Mouse (Mus musculus) kidney, postnatal 0 days (tissue): ENCODE data around the gene Hecw2. TPM values are rescaled to one million over a fixed set of nuclear protein-coding genes. Genes with fewer than 3 reads are reported as not detected.

ENCODE experiments used
- ATAC-seq: fragments of 200-750 bp; cut with Nextera tagmentation; replicated peaks from 2 replicates; pipeline ENCODE4 v1.8.0; 2017; ENCODE audit warnings: low read depth, moderate number of reproducible peaks, moderate TSS enrichment, moderate library complexity; ENCODE audit not compliant: low FRiP score
- DNase-seq: peaks from one replicate; pipeline ENCODE4 v3.0.0-alpha.2; 2016; ENCODE audit warnings: low spot score
- H3K27ac ChIP-seq: fragments of 300-500 bp; sonication (generic); 2 replicates; pipeline ENCODE4 v1.5.1; 2014; ENCODE audit warnings: mild to moderate bottlenecking
- H3K27me3 ChIP-seq: fragments of 300-500 bp; sonication (generic); 2 replicates; pipeline ENCODE4 v1.6.1; 2014; ENCODE audit warnings: low read length, mixed read lengths; ENCODE audit not compliant: insufficient read depth
- H3K36me3 ChIP-seq: fragments of 300-500 bp; sonication (generic); 2 replicates; pipeline ENCODE4 v1.6.1; 2014; ENCODE audit warnings: low read length, mixed read lengths; ENCODE audit not compliant: insufficient read depth
- H3K4me1 ChIP-seq: fragments of 300-500 bp; sonication (generic); replicated peaks from 2 replicates; pipeline ENCODE4 v1.6.1; 2014; ENCODE audit warnings: antibody characterized with exemption, low read length, mixed read lengths; ENCODE audit not compliant: insufficient read depth
- H3K4me2 ChIP-seq: fragments of 300-500 bp; sonication (generic); 2 replicates; pipeline ENCODE4 v1.6.1; 2014; ENCODE audit warnings: mild to moderate bottlenecking, low read length, moderate library complexity, mixed read lengths
- H3K4me3 ChIP-seq: fragments of 300-500 bp; sonication (generic); replicated peaks from 2 replicates; pipeline ENCODE4 v1.5.1; 2014; ENCODE audit warnings: low read depth, low read length
- H3K9ac ChIP-seq: fragments of 300-500 bp; sonication (generic); 2 replicates; pipeline ENCODE4 v1.6.1; 2014; ENCODE audit warnings: low read depth, low read length
- H3K9me3 ChIP-seq: fragments of 300-500 bp; sonication (generic); replicated peaks from 2 replicates; pipeline ENCODE4 v1.6.1; 2016; ENCODE audit warnings: low read length, inconsistent platforms, mixed read lengths
- CTCF ChIP-seq: IDR thresholded peaks from 2 replicates; pipeline ENCODE4 v1.5.1; 2016; ENCODE audit warnings: antibody characterized with exemption, low read depth, mild to moderate bottlenecking, moderate library complexity
- WGBS: fragments of 180-500 bp; shearing (Covaris S2); extraction: QIAGEN DNeasy Blood & Tissue Kit; methylation state at CpG from one replicate; pipeline ENCODE4 v1.1.7; 2014; 5-methylcytosine and 5-hydroxymethylcytosine counted together
- polyA plus RNA-seq: library from polyadenylated mRNA; unstranded; fragments of >200 nt; fragmentation: Nextera tagmentation; extraction: Ambion mirVana; gene quantifications from 2 replicates; pipeline ENCODE4 v1.2.1, GENCODE M21; 2015

The Hecw2 gene
- polyA plus RNA-seq, 1 experiment from 2014 or later: 2.5 TPM

GRCm38 (mm10) chr1:54119638-54120320 is 75.2 kb downstream of the Hecw2 start:
- Histone ChIP-seq H3K36me3 (no peaks in the 10 kb centered on the region), H3K27me3 (no peaks in the 10 kb centered on the region), H3K4me2 (no peak overlapping the region), H3K4me1 (no peaks in the 10 kb centered on the region), H3K9me3 (no peaks in the 10 kb centered on the region), H3K9ac (no peak overlapping the region), H3K4me3 (no peak overlapping the region), H3K27ac (no peak overlapping the region)
- ATAC-seq: no peak
- no peak for DNase-seq
- 70% methylated on average over 9 of the region's 9 CpGs for WGBS
- TF ChIP-seq CTCF: no peak

- no peaks in the 10 kb centered on the region for H3K4me1 ChIP-seq
- no peak overlapping the region for H3K4me3 ChIP-seq
- no peaks in the 10 kb centered on the region for H3K36me3 ChIP-seq
- H3K4me2 ChIP-seq: no peak overlapping the region
- no peak overlapping the region for H3K9ac ChIP-seq
- H3K9me3 ChIP-seq: no peaks in the 10 kb centered on the region
- 57% methylated on average over 8 of the region's 8 CpGs for WGBS
- H3K27me3 ChIP-seq: no peaks in the 10 kb centered on the region
- TF ChIP-seq CTCF: no peak
- ATAC-seq (no peak), DNase-seq (no peak)
- H3K27ac ChIP-seq: no peak overlapping the region
These were observed 76.5 kb downstream of the Hecw2 start for GRCm38 (mm10) chr1:54118342-54118973.

GRCm38 (mm10) chr1:54110920-54111605 is 83.9 kb downstream of the Hecw2 start:
- no peak for DNase-seq
- Histone ChIP-seq H3K36me3 (no peaks in the 10 kb centered on the region), H3K27ac (no peak overlapping the region), H3K4me3 (no peak overlapping the region), H3K27me3 (no peaks in the 10 kb centered on the region), H3K9ac (no peak overlapping the region), H3K9me3 (no peaks in the 10 kb centered on the region), H3K4me2 (no peak overlapping the region), H3K4me1 (no peaks in the 10 kb centered on the region)
- ATAC-seq: no peak
- WGBS: 79% methylated on average over 8 of the region's 8 CpGs
- no peak for TF ChIP-seq CTCF

- Histone ChIP-seq H3K36me3 (no peaks in the 10 kb centered on the region), H3K4me1 (no peaks in the 10 kb centered on the region), H3K9me3 (no peaks in the 10 kb centered on the region), H3K27me3 (no peaks in the 10 kb centered on the region), H3K9ac (no peak overlapping the region), H3K4me3 (no peak overlapping the region), H3K4me2 (no peak overlapping the region), H3K27ac (no peak overlapping the region)
- no peak for TF ChIP-seq CTCF
- ATAC-seq: no peak
- WGBS: 46% methylated on average over 5 of the region's 5 CpGs
- DNase-seq: no peak
These were observed 85.7 kb downstream of the Hecw2 start for GRCm38 (mm10) chr1:54109255-54109654.

- Histone ChIP-seq H3K9me3 (no peaks in the 10 kb centered on the region), H3K27ac (no peak overlapping the region), H3K27me3 (no peaks in the 10 kb centered on the region), H3K36me3 (no peaks in the 10 kb centered on the region), H3K4me3 (no peak overlapping the region), H3K4me2 (no peak overlapping the region), H3K4me1 (no peaks in the 10 kb centered on the region), H3K9ac (no peak overlapping the region)
- no peak for TF ChIP-seq CTCF
- 83% methylated on average over 3 of the region's 3 CpGs for WGBS
- ATAC-seq (no peak), DNase-seq (no peak)
These were observed 88.2 kb downstream of the Hecw2 start for GRCm38 (mm10) chr1:54106756-54107155.

- H3K9ac ChIP-seq: no peak overlapping the region
- no peak for DNase-seq
- H3K4me1 ChIP-seq: no peaks in the 10 kb centered on the region
- no peak overlapping the region for H3K27ac ChIP-seq
- ATAC-seq: no peak
- no peaks in the 10 kb centered on the region for H3K27me3 ChIP-seq
- no peak for TF ChIP-seq CTCF
- 93% methylated on average over 3 of the region's 3 CpGs for WGBS
- no peaks in the 10 kb centered on the region for H3K36me3 ChIP-seq
- H3K4me2 ChIP-seq: no peak overlapping the region
- H3K9me3 ChIP-seq: no peaks in the 10 kb centered on the region
- H3K4me3 ChIP-seq: no peak overlapping the region
These were observed 115.3 kb downstream of the Hecw2 start for GRCm38 (mm10) chr1:54079708-54080107.
